Mouse (Mus musculus): ENCODE results near the gene Txnl4b.

Txnl4b gene

GRCm38 (mm10) chr8:109565498-109566333 is at the start of gene Txnl4b, which contains the start of gene Dhx38:
Gene Txnl4b, plus strand, starts transcription at chr8:109565892.
Gene Dhx38, minus strand, starts transcription at chr8:109565861.
- peak; percentile 97 for DNase-seq (ENCODE audit: low spot score in 2 of 2)

- no peak for DNase-seq (ENCODE audit: low spot score in 2 of 2)
Measured at GRCm38 (mm10) chr8:109524008-109524407, 41.7 kb upstream of the Txnl4b start.

- peak; percentile 49 to 81 for DNase-seq (ENCODE audit: low spot score in 2 of 2)
Measured at GRCm38 (mm10) chr8:109535140-109535990, 30.3 kb upstream of the Txnl4b start.

GRCm38 (mm10) chr8:109536703-109537102 is 29.0 kb upstream of the Txnl4b start:
- peak; percentile 71 to 90 for DNase-seq (ENCODE audit: low spot score in 2 of 2)

GRCm38 (mm10) chr8:109542165-109542564 is 23.5 kb upstream of the Txnl4b start:
- DNase-seq (ENCODE audit: low spot score in 2 of 2) = no peak

- DNase-seq (ENCODE audit: low spot score in 2 of 2) = no peak
Measured at GRCm38 (mm10) chr8:109542748-109543519, 22.8 kb upstream of the Txnl4b start.

GRCm38 (mm10) chr8:109544049-109544448 is 21.6 kb upstream of the Txnl4b start:
- DNase-seq (ENCODE audit: low spot score in 2 of 2) = no peak

GRCm38 (mm10) chr8:109551663-109552062 is 14.0 kb upstream of the Txnl4b start:
- no peak for DNase-seq (ENCODE audit: low spot score in 2 of 2)

- DNase-seq (ENCODE audit: low spot score in 2 of 2) = no peak
Measured at GRCm38 (mm10) chr8:109563881-109564280, 1.8 kb upstream of the Txnl4b start.

- no peak for DNase-seq (ENCODE audit: low spot score in 2 of 2)
Measured at GRCm38 (mm10) chr8:109564766-109565165, 926 bp upstream of the Txnl4b start.

- DNase-seq (ENCODE audit: low spot score in 2 of 2) = no peak
Measured at GRCm38 (mm10) chr8:109571139-109571538, 5.4 kb downstream of the Txnl4b start.

- DNase-seq (ENCODE audit: low spot score in 2 of 2) = no peak
Measured at GRCm38 (mm10) chr8:109576311-109576710, 10.6 kb downstream of the Txnl4b start.

GRCm38 (mm10) chr8:109578900-109579301 is 13.2 kb downstream of the Txnl4b start, which contains the start of gene Hp:
Gene Hp, minus strand, starts transcription at chr8:109579172.
- DNase-seq (ENCODE audit: low spot score in 2 of 2) = no peak

- DNase-seq (ENCODE audit: low spot score in 2 of 2) = no peak
Measured at GRCm38 (mm10) chr8:109584293-109584692, 18.6 kb downstream of the Txnl4b start.

GRCm38 (mm10) chr8:109584830-109585229 is 19.1 kb downstream of the Txnl4b start:
- no peak for DNase-seq (ENCODE audit: low spot score in 2 of 2)

- DNase-seq (ENCODE audit: low spot score in 2 of 2) = no peak
Measured at GRCm38 (mm10) chr8:109585652-109586051, 20.0 kb downstream of the Txnl4b start.

- no peak for DNase-seq (ENCODE audit: low spot score in 2 of 2)
Measured at GRCm38 (mm10) chr8:109586972-109587504, 21.3 kb downstream of the Txnl4b start.

GRCm38 (mm10) chr8:109590901-109591300 is 25.2 kb downstream of the Txnl4b start:
- DNase-seq (ENCODE audit: low spot score in 2 of 2) = no peak

- no peak for DNase-seq (ENCODE audit: low spot score in 2 of 2)
Measured at GRCm38 (mm10) chr8:109591367-109591766, 25.7 kb downstream of the Txnl4b start.

- no peak for DNase-seq (ENCODE audit: low spot score in 2 of 2)
Measured at GRCm38 (mm10) chr8:109592164-109592563, 26.5 kb downstream of the Txnl4b start.

GRCm38 (mm10) chr8:109593117-109593788 is 27.6 kb downstream of the Txnl4b start:
- DNase-seq (ENCODE audit: low spot score in 2 of 2) = no peak

Measured in spleen, postnatal 4 days (tissue).